Mouse (Mus musculus) central nervous system, embryonic 18 days (tissue): ENCODE results near the gene Speer4f2. TPM values are rescaled to one million over a fixed set of nuclear protein-coding genes. Genes with fewer than 3 reads are reported as not detected.

ENCODE experiments used
- polyA plus RNA-seq: library from polyadenylated mRNA; depleted of rRNA; stranded (reverse); fragments of >200 nt; gene quantifications from 2 replicates; pipeline ENCODE4 v1.2.3, GENCODE M21; 2012; rRNA removed

Gene Speer4f2
- polyA plus RNA-seq, result not detected in 2 replicates

GRCm38 (mm10) chr5:17372880-17373279, at the start of gene Speer4f2:
Gene Speer4f2, plus strand, starts transcription at chr5:17373180.

Other genes with a start within 250 kb of the Speer4f2 start
- not detected in 2 replicates for gene Speer4f1, start 102.9 kb downstream of the Speer4f2 start, polyA plus RNA-seq
- gene Sema3c, start 201.1 kb downstream of the Speer4f2 start, polyA plus RNA-seq, result 16.5 and 19.4 TPM in 2 replicates